Mouse (Mus musculus) midbrain, embryonic 15.5 days (tissue): ENCODE results near the gene Acoxl. TPM values are rescaled to one million over a fixed set of nuclear protein-coding genes. Genes with fewer than 3 reads are reported as not detected.

Source experiments
- ATAC-seq: fragments of 200-750 bp; cut with Nextera tagmentation; replicated peaks from 2 replicates; pipeline ENCODE4 v1.8.0; 2017; ENCODE audit warnings: moderate TSS enrichment
- H3K27ac ChIP-seq: fragments of 300-500 bp; sonication (generic); 2 replicates; pipeline ENCODE4 v1.5.1; 2015; ENCODE audit warnings: mild to moderate bottlenecking, inconsistent platforms
- H3K27me3 ChIP-seq: fragments of 300-500 bp; sonication (generic); replicated peaks from 2 replicates; pipeline ENCODE4 v1.6.1; 2015; ENCODE audit warnings: inconsistent platforms
- H3K36me3 ChIP-seq: fragments of 300-500 bp; sonication (generic); replicated peaks from 2 replicates; pipeline ENCODE4 v1.6.1; 2015; ENCODE audit warnings: inconsistent platforms
- H3K4me1 ChIP-seq: fragments of 300-500 bp; sonication (generic); 2 replicates; pipeline ENCODE4 v1.6.1; 2015; ENCODE audit warnings: inconsistent platforms
- H3K4me2 ChIP-seq: fragments of 300-500 bp; sonication (generic); 2 replicates; pipeline ENCODE4 v1.6.1; 2015; ENCODE audit warnings: inconsistent platforms, mild to moderate bottlenecking, moderate library complexity
- H3K4me3 ChIP-seq: fragments of 300-500 bp; sonication (generic); 2 replicates; pipeline ENCODE4 v1.5.1; 2015; ENCODE audit warnings: mild to moderate bottlenecking, inconsistent platforms
- H3K9ac ChIP-seq: fragments of 300-500 bp; sonication (generic); 2 replicates; pipeline ENCODE4 v1.6.1; 2015; ENCODE audit warnings: mild to moderate bottlenecking, inconsistent platforms
- H3K9me3 ChIP-seq: fragments of 300-500 bp; sonication (generic); 2 replicates; pipeline ENCODE4 v1.6.1; 2016; ENCODE audit warnings: inconsistent platforms
- WGBS: fragments of 180-500 bp; shearing (Covaris S2); methylation state at CpG from one replicate; pipeline ENCODE4 v1.1.7; 2015; ENCODE audit warnings: mixed read lengths; 5-methylcytosine and 5-hydroxymethylcytosine counted together
- polyA plus RNA-seq: library from polyadenylated mRNA; unstranded; fragments of >200 nt; fragmentation: Nextera tagmentation; extraction: Ambion mirVana; gene quantifications from 2 replicates; pipeline ENCODE4 v1.2.1, GENCODE M21; 2015

Gene Acoxl
- polyA plus RNA-seq, 1 experiment from 2014 or later, result 0.13 TPM

- WGBS, result 53% methylated on average over 6 of the region's 6 CpGs
- no peak for ATAC-seq
- no peak overlapping the region for H3K4me3 ChIP-seq
- no peak overlapping the region for H3K9ac ChIP-seq
- H3K9me3 ChIP-seq, result no peaks in the 10 kb centered on the region
- no peak overlapping the region for H3K4me2 ChIP-seq
- no peaks in the 10 kb centered on the region for H3K36me3 ChIP-seq
- H3K4me1 ChIP-seq, result 0 out of 2 replicates have a peak, but pooled peaks cover 3% of the 10 kb centered on the region
- H3K27me3 ChIP-seq, result no peaks in the 10 kb centered on the region
- no peak overlapping the region for H3K27ac ChIP-seq
These were observed 68.5 kb downstream of the Acoxl start for GRCm38 (mm10) chr2:127906973-127907678.

GRCm38 (mm10) chr2:127907679-127908042 is 69.0 kb downstream of the Acoxl start:
- no peaks in the 10 kb centered on the region for H3K36me3 ChIP-seq
- no peak overlapping the region for H3K4me2 ChIP-seq
- WGBS, result 11% methylated on average over 1 of the region's 1 CpGs
- ATAC-seq, result no peak
- H3K27me3 ChIP-seq, result no peaks in the 10 kb centered on the region
- H3K4me3 ChIP-seq, result no peak overlapping the region
- no peak overlapping the region for H3K27ac ChIP-seq
- H3K4me1 ChIP-seq, result 0 out of 2 replicates have a peak, but pooled peaks cover 3% of the 10 kb centered on the region
- H3K9ac ChIP-seq, result no peak overlapping the region
- H3K9me3 ChIP-seq, result no peaks in the 10 kb centered on the region

GRCm38 (mm10) chr2:127908881-127909280 is 70.2 kb downstream of the Acoxl start:
- 0 out of 2 replicates have a peak, but pooled peaks cover 3% of the 10 kb centered on the region for H3K4me1 ChIP-seq
- no peak overlapping the region for H3K4me2 ChIP-seq
- no peaks in the 10 kb centered on the region for H3K9me3 ChIP-seq
- no peak for ATAC-seq
- WGBS, result 43% methylated on average over 7 of the region's 7 CpGs
- no peak overlapping the region for H3K27ac ChIP-seq
- H3K9ac ChIP-seq, result no peak overlapping the region
- no peak overlapping the region for H3K4me3 ChIP-seq
- H3K27me3 ChIP-seq, result no peaks in the 10 kb centered on the region
- no peaks in the 10 kb centered on the region for H3K36me3 ChIP-seq

GRCm38 (mm10) chr2:127909790-127910189 is 71.1 kb downstream of the Acoxl start:
- Histone ChIP-seq H3K9ac (no peak overlapping the region), H3K36me3 (no peaks in the 10 kb centered on the region), H3K27ac (no peak overlapping the region), H3K4me2 (no peak overlapping the region), H3K4me1 (0 out of 2 replicates have a peak, but pooled peaks cover 3% of the 10 kb centered on the region), H3K27me3 (no peaks in the 10 kb centered on the region), H3K9me3 (no peaks in the 10 kb centered on the region), H3K4me3 (no peak overlapping the region)
- WGBS, result 87% methylated on average over 4 of the region's 4 CpGs
- no peak for ATAC-seq

GRCm38 (mm10) chr2:127911579-127911978 is 72.9 kb downstream of the Acoxl start:
- WGBS, result 83% methylated on average over 3 of the region's 3 CpGs

GRCm38 (mm10) chr2:127914047-127914446 is 75.4 kb downstream of the Acoxl start:
- ATAC-seq, result no peak
- WGBS, result 89% methylated on average over 5 of the region's 5 CpGs
- H3K4me2 ChIP-seq, result no peak overlapping the region
- H3K4me3 ChIP-seq, result no peak overlapping the region
- no peaks in the 10 kb centered on the region for H3K4me1 ChIP-seq
- no peaks in the 10 kb centered on the region for H3K9me3 ChIP-seq
- H3K9ac ChIP-seq, result no peak overlapping the region
- no peak overlapping the region for H3K27ac ChIP-seq
- H3K36me3 ChIP-seq, result no peaks in the 10 kb centered on the region
- no peaks in the 10 kb centered on the region for H3K27me3 ChIP-seq

More at GRCm38 (mm10) chr2:127911579-127911978, 72.9 kb downstream of the Acoxl start:
- Histone ChIP-seq H3K4me2 (no peak overlapping the region), H3K4me1 (0 out of 2 replicates have a peak, but pooled peaks cover 3% of the 10 kb centered on the region), H3K4me3 (no peak overlapping the region), H3K36me3 (no peaks in the 10 kb centered on the region), H3K27ac (no peak overlapping the region), H3K27me3 (no peaks in the 10 kb centered on the region), H3K9ac (no peak overlapping the region), H3K9me3 (no peaks in the 10 kb centered on the region)
- no peak for ATAC-seq

GRCm38 (mm10) chr2:127916804-127917410 is 78.2 kb downstream of the Acoxl start:
- WGBS, result 71% methylated on average over 7 of the region's 7 CpGs
- H3K27me3 ChIP-seq, result no peaks in the 10 kb centered on the region
- no peak overlapping the region for H3K9ac ChIP-seq
- no peaks in the 10 kb centered on the region for H3K4me1 ChIP-seq
- H3K9me3 ChIP-seq, result no peaks in the 10 kb centered on the region
- H3K36me3 ChIP-seq, result no peaks in the 10 kb centered on the region
- H3K4me3 ChIP-seq, result no peak overlapping the region
- H3K27ac ChIP-seq, result no peak overlapping the region
- no peak overlapping the region for H3K4me2 ChIP-seq
- no peak for ATAC-seq

GRCm38 (mm10) chr2:127919740-127920139 is 81.1 kb downstream of the Acoxl start:
- Histone ChIP-seq H3K9ac (no peak overlapping the region), H3K4me2 (no peak overlapping the region), H3K36me3 (no peaks in the 10 kb centered on the region), H3K4me1 (no peaks in the 10 kb centered on the region), H3K4me3 (no peak overlapping the region), H3K27ac (no peak overlapping the region), H3K9me3 (no peaks in the 10 kb centered on the region), H3K27me3 (no peaks in the 10 kb centered on the region)
- no peak for ATAC-seq
- 95% methylated on average over 1 of the region's 1 CpGs for WGBS

GRCm38 (mm10) chr2:127922036-127922901 is 83.6 kb downstream of the Acoxl start:
- no peak overlapping the region for H3K9ac ChIP-seq
- no peak overlapping the region for H3K4me3 ChIP-seq
- no peak overlapping the region for H3K27ac ChIP-seq
- H3K4me2 ChIP-seq, result no peak overlapping the region
- no peaks in the 10 kb centered on the region for H3K9me3 ChIP-seq
- no peak for ATAC-seq
- WGBS, result 58% methylated on average over 22 of the region's 22 CpGs
- H3K4me1 ChIP-seq, result no peaks in the 10 kb centered on the region; the same call in 1 of the 2 replicates
- H3K27me3 ChIP-seq, result no peaks in the 10 kb centered on the region
- no peaks in the 10 kb centered on the region for H3K36me3 ChIP-seq

- Histone ChIP-seq H3K27ac (no peak overlapping the region), H3K4me3 (no peak overlapping the region), H3K9ac (no peak overlapping the region), H3K27me3 (no peaks in the 10 kb centered on the region), H3K9me3 (no peaks in the 10 kb centered on the region), H3K4me2 (no peak overlapping the region), H3K4me1 (peaks cover 7% of the 10 kb centered on the region), H3K36me3 (no peaks in the 10 kb centered on the region)
- no peak for ATAC-seq
- WGBS, result 84% methylated on average over 5 of the region's 5 CpGs
These were observed 84.5 kb downstream of the Acoxl start for GRCm38 (mm10) chr2:127923077-127923680.

GRCm38 (mm10) chr2:127926679-127927324 is 88.1 kb downstream of the Acoxl start:
- Histone ChIP-seq H3K4me2 (no peak overlapping the region), H3K27ac (no peak overlapping the region), H3K36me3 (no peaks in the 10 kb centered on the region), H3K4me3 (no peak overlapping the region), H3K27me3 (no peaks in the 10 kb centered on the region), H3K9ac (no peak overlapping the region), H3K4me1 (peaks cover 11% of the 10 kb centered on the region), H3K9me3 (no peaks in the 10 kb centered on the region)
- 56% methylated on average over 9 of the region's 9 CpGs for whole genome bisulfite sequencing
- no peak for ATAC-seq
